Mouse (Mus musculus) left cerebral cortex, adult 2 months (tissue): Measurements from ENCODE around the gene Srp9. TPM values are rescaled to one million over a fixed set of nuclear protein-coding genes. Genes with fewer than 3 reads are reported as not detected.

Source experiments
- DNase-seq, 2 experiments: peaks; one replicate each; pipeline ENCODE4 v3.0.0; 2021 to 2022; ENCODE audit warnings: low spot score in 2 of 2, mixed read lengths in 1 of 2; ENCODE audit errors: extremely low spot score in 1 of 2
- H3K27ac ChIP-seq: fragments of 200-600 bp; 2 replicates; pipeline ENCODE4 v1.8.1; 2022
- H3K4me3 ChIP-seq: fragments of 200-600 bp; 2 replicates; pipeline ENCODE4 v1.8.1; 2022
- CTCF ChIP-seq: fragments of 200-600 bp; IDR thresholded peaks from 2 replicates; pipeline ENCODE4 v1.8.1; 2022; ENCODE audit warnings: antibody characterized with exemption, mild to moderate bottlenecking, moderate library complexity
- intact Hi-C: fragments of 180-260 bp; cut with DNase I; formaldehyde crosslinking; loops from one replicate; pipeline ENCODE4 v1.15.1; 2025
- total RNA-seq, 2 experiments: library from RNA; stranded (reverse); gene quantifications; 2 replicates each; pipeline ENCODE4 v1.2.3; 2021

Srp9 gene
- total RNA-seq, 2 experiments from 2014 or later, result 64.5 to 67.1 TPM

DNA sequence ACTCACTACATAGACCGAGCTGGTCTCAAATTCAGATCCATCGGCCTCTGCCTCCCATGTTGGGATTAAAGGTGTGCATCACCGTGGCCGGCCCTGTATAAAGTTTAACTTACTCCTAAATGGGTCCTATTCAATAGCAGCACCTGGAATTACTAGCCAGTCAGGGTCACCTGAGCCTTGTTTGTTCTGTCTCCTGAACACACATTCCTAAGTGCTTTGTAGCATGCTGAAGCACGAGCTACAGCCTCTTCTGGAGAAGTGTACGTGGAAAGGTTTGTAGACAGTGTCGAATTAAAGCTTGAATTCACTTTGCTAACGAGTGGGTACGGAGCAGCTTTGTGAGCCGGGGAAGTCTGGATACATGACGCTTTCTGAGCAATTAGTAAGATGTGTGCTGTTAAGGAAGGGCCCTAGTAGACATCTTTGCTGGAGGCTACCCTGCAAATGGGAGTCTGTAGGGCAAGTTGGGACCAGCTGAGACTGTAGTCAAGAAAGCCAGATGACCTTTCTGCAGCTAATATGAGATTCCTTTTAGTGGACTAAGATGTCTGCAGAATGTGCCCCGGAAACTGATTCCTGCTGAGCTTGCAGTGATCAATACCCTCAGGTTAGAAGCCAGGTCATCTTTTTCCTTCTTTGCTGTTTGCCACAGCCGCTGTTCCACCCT lies 32.7 kb upstream of the Srp9 start:
- no peak overlapping the region for H3K27ac ChIP-seq
- no peak for TF ChIP-seq CTCF
- no peak overlapping the region for H3K4me3 ChIP-seq
- intact Hi-C loops, result no loop called here
- no peak for DNase-seq

DNA sequence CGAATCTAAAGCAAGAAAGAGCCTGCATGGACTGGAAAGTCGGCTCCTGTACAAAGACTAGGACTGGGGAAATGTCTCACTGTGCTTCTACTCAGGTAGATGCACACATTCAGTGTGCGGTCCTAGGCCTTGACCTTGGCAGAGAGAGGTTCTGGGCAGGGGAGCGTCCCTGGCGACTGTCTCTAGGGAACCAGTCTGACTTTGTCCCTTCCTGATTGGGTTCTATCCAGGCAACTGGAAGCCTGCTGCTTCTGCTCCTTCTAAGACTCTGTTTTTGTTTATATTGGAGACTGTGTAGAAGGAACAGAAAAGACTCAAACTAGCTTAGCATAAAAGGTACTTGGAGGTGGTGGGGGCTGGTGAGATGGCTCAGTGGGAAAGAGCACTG lies 32.1 kb upstream of the Srp9 start:
- no peak for DNase-seq
- Histone ChIP-seq H3K4me3 (no peak overlapping the region), H3K27ac (no peak overlapping the region)
- intact Hi-C loops, result no loop called here
- no peak for TF ChIP-seq CTCF

DNA sequence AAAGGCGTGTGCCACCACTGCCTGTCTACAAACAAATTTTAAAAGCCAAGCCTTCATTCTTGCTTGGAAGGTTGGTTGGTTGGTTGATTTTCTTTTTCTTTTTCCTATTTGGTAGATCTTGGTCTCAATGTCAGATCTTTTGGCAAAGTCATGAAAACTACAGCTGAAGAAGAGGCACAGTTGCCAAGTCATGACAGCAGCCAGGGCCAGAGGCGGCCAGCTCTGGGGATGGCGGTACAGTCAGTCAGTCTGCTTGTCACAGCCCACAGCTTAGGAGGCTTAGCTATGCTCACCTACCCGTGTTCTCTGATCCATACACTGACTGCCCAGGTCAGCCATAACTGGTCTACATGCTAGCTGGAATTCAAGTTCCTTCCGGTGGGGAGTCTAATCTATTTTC lies 31.1 kb upstream of the Srp9 start:
- H3K4me3 ChIP-seq, result no peak overlapping the region
- no peak for TF ChIP-seq CTCF
- no peak overlapping the region for H3K27ac ChIP-seq
- intact Hi-C loops, result no loop called here
- no peak for DNase-seq

DNA sequence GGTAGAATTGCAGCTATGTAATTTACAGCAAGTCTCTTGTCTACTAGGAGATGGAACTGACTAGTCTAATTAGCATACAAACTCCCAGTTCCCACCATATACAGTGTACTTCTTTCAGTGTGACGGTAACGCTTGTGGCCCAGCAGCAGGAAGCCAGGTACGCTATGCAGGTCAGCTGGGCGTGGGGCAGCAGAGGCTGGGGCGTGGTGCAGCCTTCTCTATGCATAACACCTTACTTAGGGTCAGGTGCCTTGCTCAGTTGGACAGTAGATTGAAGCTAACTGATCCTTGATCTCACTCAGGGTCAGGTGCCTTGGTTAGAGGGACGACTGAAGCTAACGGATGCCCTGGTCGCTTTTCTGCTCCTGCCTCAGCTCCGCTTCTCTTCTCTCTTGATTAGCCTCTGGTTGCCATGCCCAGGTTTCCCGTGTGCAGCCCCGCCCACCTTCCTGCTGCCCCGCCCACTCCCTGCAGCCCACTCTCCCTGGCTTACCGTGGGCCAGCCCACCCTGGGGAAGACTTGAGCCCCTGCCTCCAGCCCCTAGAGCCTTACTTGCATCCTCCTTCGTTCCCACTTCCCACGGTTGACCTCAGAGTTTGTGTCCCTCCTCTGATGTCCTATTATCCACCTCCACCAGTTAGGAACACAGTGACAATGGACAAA lies 29.9 kb upstream of the Srp9 start:
- Histone ChIP-seq H3K27ac (no peak overlapping the region), H3K4me3 (no peak overlapping the region)
- no peak for DNase-seq
- intact Hi-C loops, result no loop called here
- no peak for TF ChIP-seq CTCF

DNA sequence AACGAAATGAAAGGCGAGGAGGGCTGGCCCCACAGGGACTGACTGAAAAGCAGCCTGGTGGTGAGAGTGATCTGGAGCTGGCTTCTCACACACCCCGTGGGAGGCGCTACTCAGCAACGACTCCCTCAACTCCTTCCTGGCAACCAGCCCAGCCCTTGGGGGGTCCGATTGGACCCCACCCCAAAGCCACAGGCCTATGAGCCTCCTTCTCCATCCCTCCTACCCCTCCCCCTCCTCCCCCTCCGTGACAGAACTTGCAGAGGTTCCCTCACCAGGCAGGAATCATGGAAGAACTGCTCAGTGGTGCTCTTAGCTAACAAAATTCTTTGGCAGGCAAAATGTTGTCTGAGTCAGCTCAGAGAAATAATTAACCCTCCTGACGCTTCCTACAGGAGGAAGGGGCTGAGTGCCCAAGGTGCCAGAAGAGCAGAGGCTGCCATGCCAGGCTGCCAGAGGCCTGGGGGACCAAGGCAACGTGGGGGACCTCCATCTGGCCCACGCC lies 29.2 kb upstream of the Srp9 start:
- intact Hi-C loops, result no loop called here
- Histone ChIP-seq H3K27ac (no peak overlapping the region), H3K4me3 (no peak overlapping the region)
- TF ChIP-seq CTCF, result peak; percentile 4
- peak in 1 of 2 experiments; percentile 17 for DNase-seq

DNA sequence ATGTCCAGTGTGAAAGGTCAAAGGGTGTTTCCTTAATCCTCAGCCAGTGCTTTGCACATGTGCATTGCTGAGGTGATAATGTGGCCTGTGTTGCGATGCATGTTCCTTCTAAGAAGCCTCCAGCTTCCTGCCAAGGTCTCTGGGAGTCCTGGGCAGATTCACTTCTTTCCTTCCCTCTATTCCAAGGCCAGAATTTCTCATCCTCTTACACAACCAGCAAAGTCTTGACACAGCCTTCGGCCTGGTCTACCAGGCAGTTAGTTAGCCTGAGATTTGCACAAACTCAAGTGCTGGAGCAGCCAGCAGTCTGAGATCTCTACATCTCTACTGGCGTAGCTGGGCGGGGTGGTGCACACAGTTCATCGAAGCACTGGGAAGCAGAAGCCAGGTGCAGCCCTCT lies 27.8 kb upstream of the Srp9 start:
- intact Hi-C loops, result no loop called here
- Histone ChIP-seq H3K4me3 (no peak overlapping the region), H3K27ac (no peak overlapping the region)
- no peak for TF ChIP-seq CTCF
- DNase-seq, result no peak

DNA sequence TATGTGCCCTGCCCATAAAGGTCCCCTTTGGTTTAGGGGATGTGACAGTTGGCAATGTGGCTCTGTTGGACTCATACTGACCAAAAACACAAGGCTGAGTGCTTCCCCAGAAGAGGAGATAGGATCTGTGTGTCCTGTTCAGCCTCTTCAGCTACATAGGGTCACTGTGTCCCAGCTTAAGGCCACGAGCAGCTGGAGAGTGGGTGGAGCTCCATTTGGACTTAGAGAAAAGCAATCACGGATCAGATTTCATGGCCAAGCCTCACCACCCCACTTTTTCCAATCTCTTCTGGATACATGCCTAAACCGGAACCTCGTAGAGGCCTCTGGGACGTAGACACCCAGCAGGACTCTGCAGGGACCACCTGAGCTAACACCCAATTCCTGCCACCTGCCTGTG lies 25.5 kb upstream of the Srp9 start:
- H3K27ac ChIP-seq, result no peak overlapping the region
- TF ChIP-seq CTCF, result no peak
- intact Hi-C loops, result no loop called here
- H3K4me3 ChIP-seq, result no peak overlapping the region
- no peak for DNase-seq

DNA sequence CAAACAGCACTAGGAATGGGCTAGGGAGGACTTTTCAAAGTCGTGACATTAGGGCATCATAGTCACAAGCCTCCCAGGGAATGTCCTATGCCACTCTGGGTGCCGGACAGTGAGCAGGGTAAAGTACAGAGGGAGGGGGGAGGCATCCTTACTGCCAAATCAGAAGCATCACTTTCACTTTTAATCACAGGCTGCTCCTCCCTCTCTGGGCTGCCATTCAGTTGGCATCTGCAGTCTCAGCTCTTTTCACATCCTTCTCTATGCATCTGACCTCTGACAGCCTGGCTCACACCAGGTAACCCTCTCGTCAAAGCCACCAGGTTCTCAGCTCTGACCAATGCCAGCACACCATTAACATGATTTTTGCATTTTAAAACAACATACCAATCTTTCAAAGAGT lies 24.1 kb upstream of the Srp9 start:
- no peak for DNase-seq
- no peak for TF ChIP-seq CTCF
- H3K27ac ChIP-seq, result no peak overlapping the region
- intact Hi-C loops, result no loop called here
- H3K4me3 ChIP-seq, result no peak overlapping the region

DNA sequence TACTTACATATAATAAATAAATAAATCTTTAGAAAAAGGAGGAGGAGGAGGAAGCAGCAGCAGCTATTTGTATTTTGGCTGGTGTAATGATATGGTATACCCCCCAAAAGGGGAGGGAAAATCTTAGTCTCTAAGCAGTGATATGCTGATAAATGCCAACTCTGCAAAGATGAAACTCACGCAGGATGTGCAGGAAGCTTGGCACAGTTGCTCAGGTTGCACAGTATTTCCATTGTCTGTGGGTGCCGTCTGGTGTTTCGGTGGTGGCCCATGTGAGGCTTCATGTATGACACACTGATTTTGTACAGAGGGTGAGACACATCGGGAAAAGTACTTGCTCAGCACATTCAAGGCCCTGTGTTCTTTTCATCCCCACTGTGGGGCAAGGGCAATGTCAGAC lies 23.1 kb upstream of the Srp9 start:
- no peak overlapping the region for H3K27ac ChIP-seq
- no peak overlapping the region for H3K4me3 ChIP-seq
- intact Hi-C loops, result no loop called here
- DNase-seq, result no peak
- TF ChIP-seq CTCF, result no peak

DNA sequence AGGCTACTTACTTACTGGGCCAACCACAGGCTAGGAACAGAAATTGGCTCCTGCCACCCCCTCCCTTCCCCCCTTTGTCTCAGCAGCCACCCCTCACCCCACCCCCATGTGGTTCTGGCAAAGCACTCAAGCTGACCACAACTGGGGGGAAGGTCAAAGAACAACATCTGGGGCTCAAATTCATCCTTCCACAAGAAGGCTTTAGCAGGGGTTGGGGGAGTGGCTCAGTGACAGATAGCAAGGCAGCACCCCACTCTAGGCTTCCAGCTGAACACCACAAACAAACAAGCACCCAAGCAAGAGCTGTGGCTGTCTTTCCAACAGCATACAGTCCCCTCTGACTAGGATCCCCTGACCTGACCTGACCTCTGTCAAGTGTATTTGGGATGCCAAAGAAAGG lies 21.8 kb upstream of the Srp9 start:
- no peak for DNase-seq
- no peak overlapping the region for H3K27ac ChIP-seq
- no peak for TF ChIP-seq CTCF
- intact Hi-C loops, result no loop called here
- no peak overlapping the region for H3K4me3 ChIP-seq

DNA sequence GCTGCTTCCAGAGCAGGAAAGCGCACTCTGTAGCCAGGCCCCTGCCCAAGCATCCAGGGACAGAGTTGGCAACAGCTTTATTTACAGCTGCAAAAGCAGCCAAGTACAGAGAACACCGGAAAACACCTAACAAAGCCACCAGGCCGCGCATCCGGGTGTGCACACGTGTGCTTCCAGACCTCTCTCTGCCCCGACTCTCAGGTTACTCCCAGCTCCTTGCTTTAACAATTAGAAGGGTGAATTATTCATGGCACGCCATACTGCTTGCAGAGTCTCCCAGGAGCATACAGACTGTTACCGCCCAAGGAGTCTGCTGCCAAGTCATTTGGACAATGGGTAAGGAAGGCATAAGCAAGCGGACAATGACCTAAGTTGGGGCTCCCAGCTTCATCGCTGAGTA lies 21.1 kb upstream of the Srp9 start:
- DNase-seq, result no peak
- Histone ChIP-seq H3K4me3 (no peak overlapping the region), H3K27ac (no peak overlapping the region)
- intact Hi-C loops, result no loop called here
- no peak for TF ChIP-seq CTCF

DNA sequence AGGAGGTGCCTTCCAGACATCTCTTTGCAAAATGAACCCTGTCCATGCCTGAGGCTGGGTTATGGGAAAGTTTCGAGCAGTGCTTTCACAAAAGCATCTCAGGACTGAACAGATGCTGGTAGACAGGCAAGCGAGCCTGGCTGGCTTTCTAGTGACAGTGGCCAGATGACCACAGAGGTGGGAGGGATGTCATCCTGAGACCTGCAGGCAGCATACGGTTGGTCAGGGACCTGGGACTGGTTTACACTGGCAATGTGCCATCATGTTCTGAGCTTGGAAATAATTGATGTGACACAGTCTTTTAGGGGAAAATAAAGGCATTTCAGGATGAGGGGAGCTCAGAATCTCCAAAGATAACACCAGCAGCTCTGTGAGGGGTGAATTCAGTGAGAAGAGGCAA lies 19.5 kb upstream of the Srp9 start:
- Histone ChIP-seq H3K27ac (no peak overlapping the region), H3K4me3 (no peak overlapping the region)
- no peak for DNase-seq
- intact Hi-C loops, result no loop called here
- TF ChIP-seq CTCF, result no peak

DNA sequence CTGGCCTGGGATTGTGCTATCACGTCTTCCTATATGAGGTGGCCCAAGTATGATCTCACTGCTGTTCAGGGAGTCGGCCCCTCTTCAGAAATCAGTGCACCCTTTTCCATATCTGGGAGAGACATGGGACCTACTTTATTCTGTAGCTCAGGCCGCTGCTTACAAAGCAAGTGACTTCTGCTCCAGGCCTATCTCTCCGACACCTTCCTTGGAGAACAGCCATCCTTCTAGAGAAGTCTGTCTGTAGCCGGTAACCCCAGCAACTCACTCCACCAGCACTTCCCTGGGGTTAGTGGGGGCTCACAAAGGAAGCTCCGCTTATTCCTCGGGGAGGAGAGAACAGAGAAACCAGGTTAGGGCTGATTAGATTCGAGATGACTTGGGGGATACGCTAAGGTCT lies 17.3 kb upstream of the Srp9 start:
- Histone ChIP-seq H3K4me3 (no peak overlapping the region), H3K27ac (no peak overlapping the region)
- TF ChIP-seq CTCF, result no peak
- intact Hi-C loops, result no loop called here
- DNase-seq, result no peak
